Mouse (Mus musculus): ENCODE data around the gene Mlec.
"Not testable (repeated sequence)": the region's sequence is repeated elsewhere in the genome, so short reads cannot be mapped to it uniquely, and the experiment has no call there.

The Mlec gene

GRCm38 (mm10) chr5:115151457-115151856, 6.5 kb downstream of the Mlec start:
- DNase-seq (ENCODE audit: low read depth, low spot score), result no peak

- DNase-seq (ENCODE audit: low read depth, low spot score), result peak; percentile 57
These were observed 7.0 kb downstream of the Mlec start for GRCm38 (mm10) chr5:115150991-115151390.

GRCm38 (mm10) chr5:115149675-115150459, 8.1 kb downstream of the Mlec start:
- no peak for DNase-seq (ENCODE audit: low read depth, low spot score)

GRCm38 (mm10) chr5:115148872-115149271, 9.1 kb downstream of the Mlec start:
- not testable (repeated sequence) for DNase-seq (ENCODE audit: low read depth, low spot score)

GRCm38 (mm10) chr5:115148378-115148777, 9.6 kb downstream of the Mlec start:
- DNase-seq (ENCODE audit: low read depth, low spot score), result no peak

- DNase-seq (ENCODE audit: low read depth, low spot score), result no peak
These were observed 10.6 kb downstream of the Mlec start for GRCm38 (mm10) chr5:115147388-115147787.

GRCm38 (mm10) chr5:115146747-115147130, 11.2 kb downstream of the Mlec start:
- no peak for DNase-seq (ENCODE audit: low read depth, low spot score)

- DNase-seq (ENCODE audit: low read depth, low spot score), result no peak
These were observed 11.8 kb downstream of the Mlec start for GRCm38 (mm10) chr5:115145976-115146746.

- peak; percentile 94 for DNase-seq (ENCODE audit: low read depth, low spot score)
These were observed 12.6 kb downstream of the Mlec start for GRCm38 (mm10) chr5:115145253-115145968.

- peak; percentile 63 for DNase-seq (ENCODE audit: low read depth, low spot score)
These were observed 13.5 kb downstream of the Mlec start for GRCm38 (mm10) chr5:115144471-115144870.

- no peak for DNase-seq (ENCODE audit: low read depth, low spot score)
These were observed 14.4 kb downstream of the Mlec start for GRCm38 (mm10) chr5:115143552-115143951.

- DNase-seq (ENCODE audit: low read depth, low spot score), result peak; percentile 67
These were observed 15.7 kb downstream of the Mlec start for GRCm38 (mm10) chr5:115142166-115142697.

GRCm38 (mm10) chr5:115140726-115141125, 17.3 kb downstream of the Mlec start:
- DNase-seq (ENCODE audit: low read depth, low spot score), result peak; percentile 76

- DNase-seq (ENCODE audit: low read depth, low spot score), result no peak
These were observed 18.9 kb downstream of the Mlec start for GRCm38 (mm10) chr5:115139124-115139523.

GRCm38 (mm10) chr5:115134234-115135165, 23.5 kb downstream of the Mlec start, which contains the start of gene Unc119b:
Gene Unc119b, minus strand, starts transcription at chr5:115134975.
- peak; percentile 95 for DNase-seq (ENCODE audit: low read depth, low spot score)

- DNase-seq (ENCODE audit: low read depth, low spot score), result no peak
These were observed 24.5 kb downstream of the Mlec start for GRCm38 (mm10) chr5:115133358-115134066.

GRCm38 (mm10) chr5:115132465-115132864, 25.5 kb downstream of the Mlec start:
- no peak for DNase-seq (ENCODE audit: low read depth, low spot score)

GRCm38 (mm10) chr5:115129328-115129727, 28.7 kb downstream of the Mlec start:
- DNase-seq (ENCODE audit: low read depth, low spot score), result no peak

- no peak for DNase-seq (ENCODE audit: low read depth, low spot score)
These were observed 30.4 kb downstream of the Mlec start for GRCm38 (mm10) chr5:115127421-115128179.
